Mouse (Mus musculus) CH12.LX (cell line): ENCODE measurements around the gene Olfr427. TPM values are rescaled to one million over a fixed set of nuclear protein-coding genes. Genes with fewer than 3 reads are reported as not detected.

Experiments
- DNase-seq: peaks from one replicate; pipeline ENCODE4 v3.0.0-alpha.2; 2013; ENCODE audit errors: extremely low read depth
- H3K27ac ChIP-seq: 2 replicates; pipeline ENCODE4 v1.5.1; 2012; ENCODE audit warnings: low read depth, mild to moderate bottlenecking, control low read depth, moderate library complexity; ENCODE audit not compliant: insufficient read depth
- H3K27me3 ChIP-seq: replicated peaks from 2 replicates; pipeline ENCODE3; 2012; ENCODE audit warnings: inconsistent platforms
- H3K36me3 ChIP-seq, 2 experiments: replicated peaks in 1 of 2; 2 replicates each; pipeline versions ENCODE3 to v1.6.1; 2012; ENCODE audit warnings: inconsistent platforms in 1 of 2, low read length in 1 of 2, mild to moderate bottlenecking in 1 of 2, mixed read lengths in 1 of 2, moderate library complexity in 1 of 2; ENCODE audit not compliant: control insufficient read depth in 1 of 2, insufficient read depth in 1 of 2
- H3K4me1 ChIP-seq, 2 experiments: 2 replicates each; pipeline ENCODE4 v1.6.1; 2012; ENCODE audit warnings: inconsistent platforms in 1 of 2, moderate library complexity in 1 of 2; ENCODE audit not compliant: insufficient read depth in 2 of 2, control insufficient read depth in 1 of 2
- H3K4me2 ChIP-seq: 2 replicates; pipeline ENCODE4 v1.6.1; 2012; ENCODE audit warnings: low read depth, mild to moderate bottlenecking, control low read depth; ENCODE audit not compliant: poor library complexity, insufficient read depth, severe bottlenecking
- H3K4me3 ChIP-seq, 3 experiments: fragments of 150-350 bp in 1 of 3; sonication (generic) in 1 of 3; replicated peaks in 1 of 3; 2 replicates each; pipeline versions ENCODE3 to v1.5.1; 2011 to 2012; ENCODE audit warnings: low read depth in 2 of 3, low read length in 2 of 3, mild to moderate bottlenecking in 2 of 3, moderate library complexity in 2 of 3, control low read depth in 1 of 3, improper control_type of control experiment in 1 of 3, inconsistent platforms in 1 of 3, mixed read lengths in 1 of 3; ENCODE audit not compliant: poor library complexity in 1 of 3
- H3K79me2 ChIP-seq: replicated peaks from 2 replicates; pipeline ENCODE4 v1.6.1; 2012; ENCODE audit warnings: mild to moderate bottlenecking, moderate library complexity; ENCODE audit not compliant: control insufficient read depth, poor library complexity, insufficient read depth, severe bottlenecking; ENCODE audit errors: extremely low read depth
- H3K9ac ChIP-seq: 2 replicates; pipeline ENCODE4 v1.6.1; 2012; ENCODE audit warnings: low read depth, mild to moderate bottlenecking, control low read depth, moderate library complexity; ENCODE audit not compliant: insufficient read depth
- H3K9me3 ChIP-seq: replicated peaks from 2 replicates; pipeline ENCODE3; 2012; ENCODE audit warnings: low read length, inconsistent platforms, mixed read lengths
- CHD1 ChIP-seq: IDR thresholded peaks from 2 replicates; pipeline ENCODE4 v1.6.1; 2012; ENCODE audit warnings: low read depth, low read length, improper control_type of control experiment, inconsistent platforms
- CHD2 ChIP-seq: IDR thresholded peaks from 2 replicates; pipeline ENCODE4 v1.6.1; 2011; ENCODE audit warnings: low read length, improper control_type of control experiment
- CTCF ChIP-seq, 2 experiments: IDR thresholded peaks in 1 of 2; conservative IDR thresholded peaks in 1 of 2; 2 replicates each; pipeline ENCODE4 v1.5.1; 2011 to 2012; ENCODE audit warnings: low read depth in 2 of 2, low read length in 2 of 2, improper control_type of control experiment in 1 of 2, inconsistent platforms in 1 of 2, mild to moderate bottlenecking in 1 of 2, moderate library complexity in 1 of 2
- EP300 ChIP-seq: IDR thresholded peaks from 2 replicates; pipeline ENCODE4 v1.6.1; 2011; ENCODE audit warnings: low read length, improper control_type of control experiment
- ETS1 ChIP-seq: conservative IDR thresholded peaks from 2 replicates; pipeline ENCODE4 v1.6.1; 2012; ENCODE audit warnings: low read depth, mild to moderate bottlenecking, inconsistent platforms, low read length, improper control_type of control experiment, moderate library complexity
- JUN ChIP-seq: IDR thresholded peaks from 2 replicates; pipeline ENCODE4 v1.6.1; 2011; ENCODE audit warnings: low read depth, mild to moderate bottlenecking, low read length, improper control_type of control experiment, moderate library complexity; ENCODE audit not compliant: insufficient read depth
- JUND ChIP-seq: conservative IDR thresholded peaks from 2 replicates; pipeline ENCODE4 v1.6.1; 2011; ENCODE audit warnings: low read depth, low read length, improper control_type of control experiment
- KAT2A ChIP-seq: IDR thresholded peaks from 2 replicates; pipeline ENCODE4 v1.6.1; 2012; ENCODE audit warnings: low read length, improper control_type of control experiment, inconsistent platforms; ENCODE audit not compliant: insufficient replicate concordance
- MAX ChIP-seq: IDR thresholded peaks from 2 replicates; pipeline ENCODE4 v1.6.1; 2011; ENCODE audit warnings: low read length, improper control_type of control experiment
- MEF2A ChIP-seq: IDR thresholded peaks from 2 replicates; pipeline ENCODE4 v1.6.1; 2014; ENCODE audit warnings: low read depth, mild to moderate bottlenecking, inconsistent platforms, low read length, improper control_type of control experiment, borderline replicate concordance
- MXI1 ChIP-seq: IDR thresholded peaks from 2 replicates; pipeline ENCODE4 v1.6.1; 2011; ENCODE audit warnings: mild to moderate bottlenecking, low read depth, low read length, improper control_type of control experiment
- NELFE ChIP-seq: IDR thresholded peaks from 2 replicates; pipeline ENCODE4 v1.6.1; 2011; ENCODE audit warnings: low read depth, low read length, improper control_type of control experiment
- PAX5 ChIP-seq: IDR thresholded peaks from 2 replicates; pipeline ENCODE4 v1.6.1; 2012; ENCODE audit warnings: low read length, inconsistent platforms, mixed read lengths
- RCOR1 ChIP-seq: conservative IDR thresholded peaks from 2 replicates; pipeline ENCODE4 v1.6.1; 2012; ENCODE audit warnings: low read depth, mild to moderate bottlenecking, inconsistent platforms, low read length, improper control_type of control experiment
- SIN3A ChIP-seq: IDR thresholded peaks from 2 replicates; pipeline ENCODE4 v1.6.1; 2012; ENCODE audit warnings: low read length, improper control_type of control experiment, inconsistent platforms
- TBP ChIP-seq: conservative IDR thresholded peaks from 2 replicates; pipeline ENCODE4 v1.6.1; 2011; ENCODE audit warnings: low read depth, low read length, improper control_type of control experiment
- UBTF ChIP-seq: IDR thresholded peaks from 2 replicates; pipeline ENCODE4 v1.6.1; 2012; ENCODE audit warnings: low read depth, mild to moderate bottlenecking, inconsistent platforms, low read length, improper control_type of control experiment, moderate library complexity
- USF2 ChIP-seq: conservative IDR thresholded peaks from 2 replicates; pipeline ENCODE4 v1.6.1; 2011; ENCODE audit warnings: low read depth, low read length, improper control_type of control experiment
- dilution Hi-C: fragments of 300-500 bp; cut with MboI; formaldehyde crosslinking; loops from 2 replicates; pipeline ENCODE4 v1.14.3; 2020; ENCODE audit warnings: low sequenced_read_pairs; ENCODE audit not compliant: extremely low pct_unique_long_range_greater_than_20kb, extremely low pct_ligation_motif_present
- in situ Hi-C: fragments of 300-500 bp; cut with MboI; formaldehyde crosslinking; loops from 3 replicates; pipeline ENCODE4 v1.14.3; 2019; ENCODE audit warnings: low sequenced_read_pairs, low pct_ligation_motif_present, low pct_unique_long_range_greater_than_20kb, mixed read lengths
- polyA plus RNA-seq: library from polyadenylated mRNA; unstranded; fragments of >175 nt; gene quantifications from 2 replicates; pipeline ENCODE4 v1.2.1, GENCODE M21; 2012; ENCODE audit warnings: low read depth; ENCODE audit not compliant: insufficient read length
- total RNA-seq, 2 experiments: library from RNA; depleted of rRNA; stranded (reverse); fragments of 300-350 nt in 1 of 2; fragments of >200 nt in 1 of 2; gene quantifications; 2 replicates each; pipeline ENCODE4 v1.2.3; 2012 to 2014

Olfr427 gene
- total and polyA plus RNA-seq, 3 experiments: not detected

DNA sequence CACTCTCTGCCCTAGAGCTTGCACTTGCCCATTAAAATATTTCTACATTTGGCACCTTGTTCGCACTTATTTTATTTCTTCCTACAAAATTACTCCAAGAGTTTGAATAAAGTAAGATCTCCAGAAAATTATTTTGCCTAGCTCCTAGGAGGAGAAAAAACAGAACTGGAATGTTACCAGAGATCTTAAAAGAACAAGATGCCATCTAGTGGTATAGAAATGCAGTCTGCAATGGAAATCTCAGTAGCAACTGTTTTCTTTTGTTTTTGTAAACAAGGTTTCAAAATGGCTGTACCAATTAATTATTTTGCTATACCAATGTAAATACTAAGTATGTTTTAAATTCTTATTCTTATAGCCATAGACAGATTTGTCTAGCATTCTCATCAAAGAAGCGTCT, 7.0 kb downstream of the Olfr427 start (continued):
- no peak for TF ChIP-seq MXI1
- no peak for TF ChIP-seq PAX5
- TF ChIP-seq USF2: no peak
- no peak for TF ChIP-seq SIN3A
- TF ChIP-seq, all 38 proteins: peak for 5

DNA sequence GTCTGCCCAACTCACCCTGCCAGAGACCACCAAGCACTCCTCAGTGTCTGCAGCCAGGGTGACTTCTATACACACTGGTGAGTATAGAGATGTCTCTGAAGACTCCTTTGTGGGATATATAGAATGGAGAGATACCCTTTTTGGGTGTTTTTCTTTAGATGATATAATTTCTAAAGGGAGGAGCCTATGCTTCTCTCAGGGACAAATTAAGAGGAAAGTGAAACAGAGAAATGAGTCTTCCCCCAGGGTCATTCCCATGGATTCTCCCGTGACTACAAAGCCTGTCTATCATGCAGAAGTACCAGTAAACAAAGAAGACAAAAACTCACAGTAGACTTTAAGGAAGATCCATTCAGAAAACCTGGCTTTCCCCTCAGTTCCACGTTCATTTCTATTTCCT, 24.4 kb downstream of the Olfr427 start, which contains the start of gene Olfr231:
Olfr231 (minus strand) TSS at position 101 of the 400 bp plus-strand sequence.
- H3K9me3 ChIP-seq: no peaks in the 10 kb centered on the region
- H3K4me2 ChIP-seq: no peak within 1 kb of the TSS
- no peak within 1 kb of the TSS for H3K4me3 ChIP-seq
- H3K36me3 ChIP-seq: no peaks in the 10 kb centered on the region
- H3K79me2 ChIP-seq: no peaks in the 10 kb centered on the region
- H3K27ac ChIP-seq: no peak within 1 kb of the TSS
- dilution Hi-C loops (no loop called here), in situ Hi-C loops (no loop called here)
- H3K27me3 ChIP-seq: no peaks in the 10 kb centered on the region
- no peak within 1 kb of the TSS for H3K9ac ChIP-seq
- no peak for TF ChIP-seq TBP
- no peak for TF ChIP-seq UBTF
- DNase-seq: no peak
- peaks cover 0 to 12% of the 10 kb centered on the region in 2 experiments; a peak in 3 of 4 replicates for H3K4me1 ChIP-seq

DNA sequence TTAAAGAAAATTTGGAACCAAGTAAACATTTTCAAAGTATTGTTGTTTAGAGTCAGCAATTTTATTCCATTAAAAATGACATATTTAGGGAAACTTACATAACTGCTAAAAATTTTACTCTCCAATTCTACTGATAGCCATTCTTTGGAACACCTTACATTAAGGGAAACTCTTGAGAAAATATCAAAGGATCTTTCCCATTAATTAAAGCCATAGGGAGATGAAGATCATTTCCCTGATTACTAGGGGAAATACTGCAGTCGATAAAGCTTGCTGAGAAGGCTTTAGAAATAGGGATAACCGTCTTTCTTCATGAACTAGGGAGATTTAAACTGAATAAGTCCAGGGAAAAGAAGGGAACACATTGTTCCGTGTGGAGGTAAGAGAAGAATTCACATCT, 34.5 kb downstream of the Olfr427 start, which contains the start of gene Olfr424:
Olfr424 (plus strand) TSS at position 301 of the 400 bp plus-strand sequence.
- Histone ChIP-seq H3K4me1 (peaks cover 0 to 2% of the 10 kb centered on the region in 2 experiments; a peak in 1 of 4 replicates), H3K4me2 (no peak within 1 kb of the TSS), H3K9me3 (no peaks in the 10 kb centered on the region), H3K79me2 (no peaks in the 10 kb centered on the region), H3K27ac (no peak within 1 kb of the TSS), H3K36me3 (no peaks in the 10 kb centered on the region), H3K9ac (no peak within 1 kb of the TSS), H3K4me3 (no peak within 1 kb of the TSS), H3K27me3 (no peaks in the 10 kb centered on the region)
- in situ Hi-C loops (no loop called here), dilution Hi-C loops (no loop called here)
- DNase-seq: no peak
- TF ChIP-seq UBTF (no peak), RCOR1 (no peak), JUND (no peak), CHD1 (no peak), ETS1 (no peak), EP300 (no peak), KAT2A (no peak), MEF2A (no peak), CHD2 (no peak), MAX (no peak), CTCF (conservative IDR thresholded peaks at IDR 0.05 in 1 of 2, IDR thresholded peaks at IDR 0.05 in 1 of 2; ENCODE audit: low read depth in 2 of 2, low read length in 2 of 2) (no peak), JUN (no peak), NELFE (no peak), SIN3A (no peak)
